Mouse (Mus musculus): ENCODE results near the gene H2-M3. TPM values are rescaled to one million over a fixed set of nuclear protein-coding genes. Genes with fewer than 3 reads are reported as not detected.

H2-M3 gene
- polyA plus RNA-seq (2012; rRNA removed) = 0.83 and 0.98 TPM in 2 replicates

GRCm38 (mm10) chr17:37270058-37270701, at the start of gene H2-M3:
TSS of gene H2-M3 (plus strand) at chr17:37270220.

GRCm38 (mm10) chr17:37237230-37237629, 32.8 kb upstream of the H2-M3 start, which contains the start of gene Olfr97:
TSS of gene Olfr97 (minus strand) at chr17:37237330.

GRCm38 (mm10) chr17:37263626-37264025, 6.4 kb upstream of the H2-M3 start, which contains the start of gene Olfr98:
TSS of gene Olfr98 (minus strand) at chr17:37263749.

GRCm38 (mm10) chr17:37283360-37283759, 13.3 kb downstream of the H2-M3 start, which contains the start of gene Olfr99:
TSS of gene Olfr99 (minus strand) at chr17:37283460.

GRCm38 (mm10) chr17:37304213-37304612, 34.2 kb downstream of the H2-M3 start, which contains the start of gene Olfr101:
TSS of gene Olfr101 (minus strand) at chr17:37304313.

GRCm38 (mm10) chr17:37316954-37317353, 46.9 kb downstream of the H2-M3 start, which contains the start of gene Olfr102:
TSS of gene Olfr102 (minus strand) at chr17:37317054.

Other genes starting within 250 kb of the H2-M3 start
- gene Mog, start 246.8 kb upstream of the H2-M3 start, polyA plus RNA-seq (2012; rRNA removed) = 0.08 and 0.11 TPM in 2 replicates
- gene Gabbr1, start 224.3 kb upstream of the H2-M3 start, polyA plus RNA-seq (2012; rRNA removed) = 279 and 285 TPM in 2 replicates
- not detected in 2 replicates for gene Olfr90, start 181.7 kb upstream of the H2-M3 start, polyA plus RNA-seq (2012; rRNA removed)
- not detected in 2 replicates for gene Olfr91, start 171.9 kb upstream of the H2-M3 start, polyA plus RNA-seq (2012; rRNA removed)
- not detected in 2 replicates for gene Olfr92, start 150.1 kb upstream of the H2-M3 start, polyA plus RNA-seq (2012; rRNA removed)
- not detected in 2 replicates for gene Olfr93, start 108.7 kb upstream of the H2-M3 start, polyA plus RNA-seq (2012; rRNA removed)
- gene Ubd, start 76.3 kb upstream of the H2-M3 start, polyA plus RNA-seq (2012; rRNA removed) = not detected in 2 replicates
- not detected in 2 replicates for gene Olfr94, start 69.2 kb upstream of the H2-M3 start, polyA plus RNA-seq (2012; rRNA removed)
- gene Olfr95, start 57.1 kb upstream of the H2-M3 start, polyA plus RNA-seq (2012; rRNA removed) = 0.03 and 0.04 TPM in 2 replicates
- not detected in 2 replicates for gene Olfr96, start 50.1 kb upstream of the H2-M3 start, polyA plus RNA-seq (2012; rRNA removed)
- gene Olfr97, start 32.9 kb upstream of the H2-M3 start, polyA plus RNA-seq (2012; rRNA removed) = not detected in 2 replicates
- not detected in 2 replicates for gene Olfr98, start 6.5 kb upstream of the H2-M3 start, polyA plus RNA-seq (2012; rRNA removed)
- not detected in 2 replicates for gene Olfr99, start 13.2 kb downstream of the H2-M3 start, polyA plus RNA-seq (2012; rRNA removed)
- not detected in 2 replicates for gene Olfr101, start 34.1 kb downstream of the H2-M3 start, polyA plus RNA-seq (2012; rRNA removed)
- gene Olfr102, start 46.8 kb downstream of the H2-M3 start, polyA plus RNA-seq (2012; rRNA removed) = not detected in 2 replicates
- not detected in 2 replicates for gene Olfr103, start 69.5 kb downstream of the H2-M3 start, polyA plus RNA-seq (2012; rRNA removed)
- gene Olfr104-ps, start 89.4 kb downstream of the H2-M3 start, polyA plus RNA-seq (2012; rRNA removed) = not detected in 2 replicates
- not detected in 2 replicates for gene Olfr105-ps, start 108.8 kb downstream of the H2-M3 start, polyA plus RNA-seq (2012; rRNA removed)
- gene Olfr106-ps, start 120.2 kb downstream of the H2-M3 start, polyA plus RNA-seq (2012; rRNA removed) = not detected in 2 replicates
- gene Olfr107, start 129.0 kb downstream of the H2-M3 start, polyA plus RNA-seq (2012; rRNA removed) = not detected in 2 replicates
- not detected in 2 replicates for gene Olfr108, start 175.3 kb downstream of the H2-M3 start, polyA plus RNA-seq (2012; rRNA removed)
- not detected in 2 replicates for gene Olfr109, start 188.7 kb downstream of the H2-M3 start, polyA plus RNA-seq (2012; rRNA removed)
- gene H2-M2, start 213.3 kb downstream of the H2-M3 start, polyA plus RNA-seq (2012; rRNA removed) = not detected in 2 replicates
- gene Olfr110, start 222.2 kb downstream of the H2-M3 start, polyA plus RNA-seq (2012; rRNA removed) = 0.03 TPM in 1 of 2 replicates, not detected in the other
- 0.04 and 0.05 TPM in 2 replicates for gene Olfr111, start 237.8 kb downstream of the H2-M3 start, polyA plus RNA-seq (2012; rRNA removed)

Measured in central nervous system, embryonic 18 days (tissue).